In the genomic region with DNA sequence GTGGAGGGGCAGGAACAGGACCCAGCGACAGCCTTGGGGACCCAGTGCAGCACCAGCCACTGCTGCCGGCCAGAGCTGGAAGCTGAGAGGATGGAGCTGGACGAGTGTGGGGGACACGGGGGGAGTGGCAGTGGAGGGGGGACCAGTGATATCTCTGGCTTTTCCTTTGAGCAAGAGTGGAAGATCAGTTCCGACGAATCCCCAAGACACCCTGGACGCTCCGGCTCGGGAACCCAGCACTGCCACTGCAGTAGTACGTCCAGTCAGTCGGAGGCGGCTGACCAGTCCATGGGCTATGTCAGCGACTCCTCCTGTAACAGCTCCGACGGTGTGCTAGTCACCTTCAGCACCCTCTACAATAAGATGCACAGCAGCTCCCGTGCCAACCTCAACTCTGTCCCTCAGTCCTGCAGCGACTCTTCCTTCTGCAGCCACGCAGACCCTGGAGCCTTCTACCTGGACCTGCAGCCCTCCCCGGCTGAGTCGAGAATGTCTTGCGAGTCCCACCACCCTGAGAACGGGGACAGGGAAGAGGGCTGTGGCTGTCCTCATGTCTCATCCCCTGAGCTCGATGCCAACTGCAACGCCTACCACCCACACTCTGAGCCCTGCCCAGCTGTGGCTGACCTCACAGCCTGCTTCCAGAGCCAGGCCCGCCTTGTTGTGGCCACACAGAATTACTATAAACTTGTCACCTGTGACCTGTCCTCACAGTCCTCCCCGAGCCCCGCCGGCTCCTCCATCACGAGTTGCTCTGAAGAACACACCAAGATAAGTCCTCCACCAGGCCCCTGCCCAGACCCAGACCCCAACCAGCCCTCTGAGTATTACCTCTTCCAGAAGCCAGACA, we compare ENCODE assay signal across 24 mouse cellular contexts. TPM values are rescaled to one million over a fixed set of nuclear protein-coding genes. Genes with fewer than 3 reads are reported as not detected.
DNase-seq lines count a peak whose midpoint lies in the region; ATAC-seq and TF ChIP-seq lines count a peak whose summit lies in the region.
"Had no signal": no experiment of that assay in that cellular context is flagged by ENCODE, and none has a peak within 500 bp of the region (broad histone marks: within the 10 kb centered on the region; RNA-seq: fewer than 3 reads in every experiment).

No protein-coding gene starts in this region.

- ATAC-seq in hindbrain, embryonic 11.5 days (ENCODE audit: low FRiP score), result no peak
- ATAC-seq: activated CD4-positive, CD25-positive, alpha-beta regulatory T cell, adult 4 months; forebrain, embryonic 14.5 days; hindbrain, embryonic 16.5 days; intestine, postnatal 0 days; midbrain, embryonic 13.5 days had no signal

- 91% methylated on average over 29 of the region's 29 CpGs for WGBS in hindbrain, embryonic 10.5 days
- 88% methylated on average over 29 of the region's 29 CpGs for WGBS in hindbrain, embryonic 11.5 days
- WGBS in bone marrow, adult 2 months, result 89% methylated on average over 29 of the region's 29 CpGs

- no peak for DNase-seq in hindbrain, embryonic 10.5 days (ENCODE audit: low spot score)
- no peak for DNase-seq in hindbrain, embryonic 11.5 days (ENCODE audit: low spot score)
- DNase-seq in 3134 (ENCODE audit: extremely low read depth, insufficient read length, low spot score) (peak; percentile 29), 3T3-L1 (ENCODE audit: low read depth, low spot score) (peak; percentile 31)
- no peak for DNase-seq in right cerebral cortex, postnatal 36 days (ENCODE audit: low spot score in 2 of 2)
- DNase-seq: adrenal gland, adult 2 months; adrenal gland, postnatal 36 days; cerebellum, adult 2 months; cerebellum, postnatal 25 days; heart, postnatal 4 days; kidney, adult 9 months; liver; lung, embryonic 14.5 days; lung, postnatal 36 days had no signal

- peaks cover 37% of the 10 kb centered on the region for H3K36me3 ChIP-seq in hindbrain, embryonic 10.5 days
- no peaks in the 10 kb centered on the region for H3K36me3 ChIP-seq in hindbrain, embryonic 11.5 days (ENCODE audit: control insufficient read depth, insufficient read depth, low read length)

- H3K9ac ChIP-seq in hindbrain, embryonic 11.5 days (ENCODE audit: low read depth, low read length), result no peak overlapping the region
- H3K9ac ChIP-seq: liver, embryonic 14.5 days; lung, embryonic 14.5 days; midbrain, embryonic 13.5 days had no signal

- TF ChIP-seq POLR2A in bone marrow, adult 2 months (IDR thresholded peaks at IDR 0.05; ENCODE audit: borderline replicate concordance, control insufficient read depth, low read depth, low read length), result 0 out of 2 replicates have a peak, but pooled peaks have one; percentile 9

- H3K4me3 ChIP-seq in hindbrain, embryonic 10.5 days, result no peak overlapping the region
- H3K4me3 ChIP-seq in hindbrain, embryonic 11.5 days (ENCODE audit: low read depth, low read length), result no peak overlapping the region
- no peak overlapping the region for H3K4me3 ChIP-seq in bone marrow, adult 2 months (replicated peaks; ENCODE audit: control insufficient read depth, low read depth, low read length)
- H3K4me3 ChIP-seq: midbrain, embryonic 13.5 days had no signal

- no peak for TF ChIP-seq CTCF in bone marrow, adult 2 months (IDR thresholded peaks at IDR 0.05; ENCODE audit: control insufficient read depth, insufficient read depth, low read length)

- no peak overlapping the region for H3K4me2 ChIP-seq in hindbrain, embryonic 11.5 days (replicated peaks; ENCODE audit: low read depth, low read length)
- H3K4me2 ChIP-seq: lung, embryonic 14.5 days; midbrain, embryonic 13.5 days had no signal

- peaks cover 12% of the 10 kb centered on the region for H3K4me1 ChIP-seq in hindbrain, embryonic 10.5 days (replicated peaks)
- H3K4me1 ChIP-seq in hindbrain, embryonic 11.5 days (replicated peaks; ENCODE audit: control insufficient read depth, insufficient read depth, low read length), result no peaks in the 10 kb centered on the region
- H3K4me1 ChIP-seq in bone marrow, adult 2 months (ENCODE audit: control insufficient read depth, insufficient read depth, low read length), result peaks cover 1% of the 10 kb centered on the region; the same call in 1 of the 2 replicates

- H3K9me3 ChIP-seq in hindbrain, embryonic 10.5 days, result no peaks in the 10 kb centered on the region
- H3K9me3 ChIP-seq in hindbrain, embryonic 11.5 days (ENCODE audit: control insufficient read depth, low read length), result no peaks in the 10 kb centered on the region
- H3K9me3 ChIP-seq: midbrain, embryonic 13.5 days had no signal

- peak overlapping the region; percentile 67; the same call in 1 of the 2 replicates for H3K27ac ChIP-seq in hindbrain, embryonic 10.5 days
- no peak overlapping the region for H3K27ac ChIP-seq in hindbrain, embryonic 11.5 days (ENCODE audit: low read depth, low read length)
- no peak overlapping the region; the same call in 1 of the 2 replicates for H3K27ac ChIP-seq in bone marrow, adult 2 months (ENCODE audit: control insufficient read depth, insufficient read depth, low read depth, low read length, poor library complexity)
- H3K27ac ChIP-seq: liver, embryonic 14.5 days; midbrain, embryonic 13.5 days had no signal

- H3K27me3 ChIP-seq in hindbrain, embryonic 10.5 days (ENCODE audit: insufficient read depth, poor library complexity, severe bottlenecking), result no peaks in the 10 kb centered on the region
- H3K27me3 ChIP-seq in hindbrain, embryonic 11.5 days (ENCODE audit: control insufficient read depth, insufficient read depth, low read length), result no peaks in the 10 kb centered on the region
- H3K27me3 ChIP-seq: midbrain, embryonic 13.5 days had no signal

RNA-seq across cellular contexts. Expression of a gene that starts 13.5 kb away (rescaled TPM):
- polyA plus RNA-seq in hindbrain, embryonic 10.5 days (2016; fragmentation: Nextera tagmentation; extraction: Ambion mirVana), result 0.47 TPM in 1 of 2 replicates, not detected in the other
- polyA plus RNA-seq in hindbrain, embryonic 11.5 days (2014; fragmentation: Nextera tagmentation; extraction: Ambion mirVana), result 0.26 and 0.70 TPM in 2 replicates
- polyA plus RNA-seq in bone marrow, adult 2 months (2011; ENCODE audit: insufficient read depth, insufficient read length, low replicate concordance, missing spikeins), result not detected in 2 replicates
- polyA plus RNA-seq: activated CD4-positive, CD25-positive, alpha-beta regulatory T cell, adult 4 months; embryonic facial prominence, embryonic 11.5 days; heart, embryonic 14.5 days; limb, embryonic 11.5 days; liver, embryonic 14.5 days had no signal

RNA-seq across cellular contexts. Expression of a gene that starts 26.3 kb away (rescaled TPM):
- polyA plus RNA-seq in hindbrain, embryonic 10.5 days (2016; fragmentation: Nextera tagmentation; extraction: Ambion mirVana), result 7.1 and 8.3 TPM in 2 replicates
- polyA plus RNA-seq in hindbrain, embryonic 11.5 days (2014; fragmentation: Nextera tagmentation; extraction: Ambion mirVana), result 9.1 and 10.1 TPM in 2 replicates
- polyA plus RNA-seq in bone marrow, adult 2 months (2011; ENCODE audit: insufficient read depth, insufficient read length, low replicate concordance, missing spikeins), result 2.7 and 6.0 TPM in 2 replicates

RNA-seq across cellular contexts. Expression of a gene that starts 33.7 kb away (rescaled TPM):
- 12.5 and 33.4 TPM in 2 replicates for polyA plus RNA-seq in hindbrain, embryonic 10.5 days (2016; fragmentation: Nextera tagmentation; extraction: Ambion mirVana)
- polyA plus RNA-seq in hindbrain, embryonic 11.5 days (2014; fragmentation: Nextera tagmentation; extraction: Ambion mirVana), result 15.8 and 19.1 TPM in 2 replicates
- polyA plus RNA-seq in bone marrow, adult 2 months (2011; ENCODE audit: insufficient read depth, insufficient read length, low replicate concordance, missing spikeins), result 3.4 and 14.7 TPM in 2 replicates
- polyA plus RNA-seq: activated CD4-positive, CD25-positive, alpha-beta regulatory T cell, adult 4 months had no signal

RNA-seq across cellular contexts. Expression of a gene that starts 39.0 kb away (rescaled TPM):
- polyA plus RNA-seq in hindbrain, embryonic 10.5 days (2016; fragmentation: Nextera tagmentation; extraction: Ambion mirVana), result 1.8 and 2.4 TPM in 2 replicates
- 3.0 and 3.7 TPM in 2 replicates for polyA plus RNA-seq in hindbrain, embryonic 11.5 days (2014; fragmentation: Nextera tagmentation; extraction: Ambion mirVana)
- 186 and 275 TPM in 2 replicates for polyA plus RNA-seq in bone marrow, adult 2 months (2011; ENCODE audit: insufficient read depth, insufficient read length, low replicate concordance, missing spikeins)

Comparison
In these comparisons a context has a peak if more than half of its experiments do, and no peak if none do; other contexts are left out.
1. DNase-seq: peak in 3134 (single experiment) and 3T3-L1 (single experiment); none in hindbrain, embryonic 10.5 days (single experiment), hindbrain, embryonic 11.5 days (single experiment) and right cerebral cortex, postnatal 36 days (0 of 2).